Mouse (Mus musculus) thymus, postnatal 10 days (tissue): ENCODE measurements around the gene Gm20917.
"Not testable (repeated sequence)": the region's sequence is repeated elsewhere in the genome, so short reads cannot be mapped to it uniquely, and the experiment has no call there.

ENCODE experiments used
- DNase-seq, 2 experiments: peaks; one replicate each; pipeline ENCODE4 v3.0.0; 2021; ENCODE audit warnings: low spot score in 2 of 2

Gm20917 gene

GRCm38 (mm10) chrY:79151022-79151421 lies at the start of gene Gm20917:
Gm20917 (minus strand) TSS chrY:79151122.
- DNase-seq: not testable (repeated sequence)
